Mouse (Mus musculus) Patski (cell line): ENCODE data around the gene Wbp2. TPM values are rescaled to one million over a fixed set of nuclear protein-coding genes. Genes with fewer than 3 reads are reported as not detected.
A peak's percentile ranks its signal among the peaks of the same experiment; 100 is the strongest.

Experiments used
- ATAC-seq: fragments of 100-300 bp; one replicate; pipeline ENCODE4 v1.8.0; 2021
- CTCF ChIA-PET: fragments of 350-600 bp; sonication (Branson Sonifier 250); formaldehyde crosslinking; loops from one replicate; lab custom pipeline; 2022; ENCODE audit warnings: inconsistent platforms; lab: Charles Lee
- POLR2A ChIA-PET: fragments of 350-600 bp; sonication (Branson Sonifier 250); formaldehyde crosslinking; loops from one replicate; lab custom pipeline; 2022; ENCODE audit warnings: antibody characterized with exemption, inconsistent platforms; lab: Charles Lee
- DNase-seq: peaks from one replicate; pipeline ENCODE4 v3.0.0-alpha.2; 2011; ENCODE audit warnings: low read depth, low spot score
- H3K27me3 ChIP-seq: fragments of 371-371 bp; one replicate; pipeline ENCODE4 v1.5.1; 2021
- CTCF ChIP-seq: fragments of 100-300 bp; IDR thresholded peaks from one replicate; pipeline ENCODE4 v1.5.1; 2021
- in situ Hi-C: fragments of 300-500 bp; cut with MboI; formaldehyde crosslinking; loops from 3 replicates; pipeline ENCODE4 v1.11.1; 2018; ENCODE audit warnings: low pct_unique_long_range_greater_than_20kb, mixed read lengths
- polyA plus RNA-seq: library from polyadenylated mRNA; unstranded; gene quantifications from one replicate; pipeline ENCODE4 v1.2.3, GENCODE M21; 2021

Wbp2 gene
- polyA plus RNA-seq, 1 experiment from 2014 or later: 255 TPM

DNA sequence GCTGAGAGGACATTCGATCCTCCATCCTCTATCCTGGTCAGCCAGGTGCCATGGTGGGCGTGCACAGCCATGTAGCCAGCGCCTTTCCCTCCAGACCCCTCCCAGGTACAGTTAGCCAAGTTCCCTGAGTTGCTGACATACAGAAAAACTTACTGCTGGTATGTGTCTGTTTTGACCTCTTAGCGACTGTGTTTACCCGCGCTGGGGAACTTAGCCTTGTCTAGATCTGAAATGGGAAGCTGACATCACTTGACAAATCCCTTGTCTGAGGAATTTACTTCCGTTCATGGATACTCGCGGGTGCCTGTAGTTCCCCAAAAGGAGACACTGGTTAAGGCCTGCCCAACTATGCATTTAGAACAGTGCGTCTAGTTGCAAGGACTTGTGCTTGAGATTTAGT lies 23.7 kb upstream of the Wbp2 start:
- no peaks in the 10 kb centered on the region for H3K27me3 ChIP-seq
- DNase-seq (no peak), ATAC-seq (peak; percentile 3)
- CTCF ChIA-PET: interaction anchor here (1.0 to 2.9 kb wide), 2 partner anchors 11 to 16 kb away, joined by 4 to 18 read pairs; partner anchors contain the start of gene Trim47
- POLR2A ChIA-PET: interaction anchor here (1.0 to 1.9 kb wide), 4 partner anchors 9 to 77 kb away, joined by 3 to 5 read pairs (median 4); no protein-coding TSS in a partner anchor
- in situ Hi-C loops: no loop called here
- TF ChIP-seq CTCF: no peak

- TF ChIP-seq CTCF: no peak
- DNase-seq: no peak
- CTCF ChIA-PET: interaction anchor here (1.0 to 2.9 kb wide), 3 partner anchors 11 to 19 kb away, joined by 4 to 18 read pairs (median 4); partner anchors contain the start of gene Trim47
- POLR2A ChIA-PET: interaction anchor here (1.0 to 2.3 kb wide), 5 partner anchors 10 to 88 kb away, joined by 3 to 12 read pairs (median 5); no protein-coding TSS in a partner anchor
- no peaks in the 10 kb centered on the region for H3K27me3 ChIP-seq
- in situ Hi-C loops: no loop called here
- peak; percentile 55 for ATAC-seq
These were observed 23.3 kb upstream of the Wbp2 start for GRCm38 (mm10) chr11:116110131-116110530.

GRCm38 (mm10) chr11:116109441-116110081 lies 22.8 kb upstream of the Wbp2 start:
- ATAC-seq: peak; percentile 24
- ChIA-PET CTCF (interaction anchor here (1.0 to 2.9 kb wide), 4 partner anchors 12 to 22 kb away, joined by 3 to 18 read pairs (median 4); partner anchors contain the start of gene Wbp2), POLR2A (interaction anchor here (0.6 to 2.3 kb wide), 6 partner anchors 10 to 87 kb away, joined by 3 to 12 read pairs (median 4); no protein-coding TSS in a partner anchor)
- H3K27me3 ChIP-seq: no peaks in the 10 kb centered on the region
- TF ChIP-seq CTCF: no peak
- in situ Hi-C loops: no loop called here
- no peak for DNase-seq

- ATAC-seq (no peak), DNase-seq (no peak)
- TF ChIP-seq CTCF: no peak
- in situ Hi-C loops: no loop called here
- H3K27me3 ChIP-seq: no peaks in the 10 kb centered on the region
- ChIA-PET CTCF (interaction anchor here (1.1 to 1.3 kb wide), 2 partner anchors 18 to 21 kb away, joined by 3 read pairs; partner anchors contain the start of gene Wbp2), POLR2A (interaction anchor here (0.6 to 2.4 kb wide), 7 partner anchors 9 to 86 kb away, joined by 3 to 13 read pairs (median 5); no protein-coding TSS in a partner anchor)
These were observed 21.8 kb upstream of the Wbp2 start for GRCm38 (mm10) chr11:116108464-116109137.

DNA sequence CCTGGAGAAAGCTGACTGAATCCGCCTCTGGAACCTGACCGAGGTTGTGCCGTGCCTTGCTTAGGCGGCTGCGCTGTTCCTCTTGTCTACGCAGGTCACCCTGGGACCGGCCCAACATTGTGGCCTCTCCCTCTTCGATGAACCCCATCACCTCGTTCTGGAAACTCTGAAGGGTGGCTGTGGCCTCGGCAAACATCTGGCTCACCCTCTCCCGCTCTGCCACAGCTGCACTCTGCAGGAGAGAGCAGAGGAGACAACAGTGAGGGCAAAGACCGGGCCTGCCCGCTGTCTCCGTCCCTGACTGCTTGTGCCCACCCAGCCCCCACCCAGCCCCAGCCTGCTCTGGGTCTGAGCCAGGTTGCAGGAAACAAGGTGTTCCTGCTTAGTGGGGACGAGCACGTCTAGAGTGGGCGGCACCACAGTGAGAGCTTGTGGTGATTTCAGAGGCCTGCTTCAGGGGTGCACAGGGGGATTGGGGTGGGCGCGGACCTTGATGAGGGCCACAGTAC lies 21.0 kb upstream of the Wbp2 start:
- ATAC-seq (no peak), DNase-seq (no peak)
- in situ Hi-C loops: no loop called here
- ChIA-PET POLR2A (interaction anchor here (1.0 to 2.4 kb wide), 4 partner anchors 8 to 21 kb away, joined by 3 to 13 read pairs (median 8); no protein-coding TSS in a partner anchor), CTCF (interaction anchor here (1.0 to 2.0 kb wide), 3 partner anchors 10 to 19 kb away, joined by 3 to 8 read pairs (median 4); no protein-coding TSS in a partner anchor)
- no peaks in the 10 kb centered on the region for H3K27me3 ChIP-seq
- no peak for TF ChIP-seq CTCF

DNA sequence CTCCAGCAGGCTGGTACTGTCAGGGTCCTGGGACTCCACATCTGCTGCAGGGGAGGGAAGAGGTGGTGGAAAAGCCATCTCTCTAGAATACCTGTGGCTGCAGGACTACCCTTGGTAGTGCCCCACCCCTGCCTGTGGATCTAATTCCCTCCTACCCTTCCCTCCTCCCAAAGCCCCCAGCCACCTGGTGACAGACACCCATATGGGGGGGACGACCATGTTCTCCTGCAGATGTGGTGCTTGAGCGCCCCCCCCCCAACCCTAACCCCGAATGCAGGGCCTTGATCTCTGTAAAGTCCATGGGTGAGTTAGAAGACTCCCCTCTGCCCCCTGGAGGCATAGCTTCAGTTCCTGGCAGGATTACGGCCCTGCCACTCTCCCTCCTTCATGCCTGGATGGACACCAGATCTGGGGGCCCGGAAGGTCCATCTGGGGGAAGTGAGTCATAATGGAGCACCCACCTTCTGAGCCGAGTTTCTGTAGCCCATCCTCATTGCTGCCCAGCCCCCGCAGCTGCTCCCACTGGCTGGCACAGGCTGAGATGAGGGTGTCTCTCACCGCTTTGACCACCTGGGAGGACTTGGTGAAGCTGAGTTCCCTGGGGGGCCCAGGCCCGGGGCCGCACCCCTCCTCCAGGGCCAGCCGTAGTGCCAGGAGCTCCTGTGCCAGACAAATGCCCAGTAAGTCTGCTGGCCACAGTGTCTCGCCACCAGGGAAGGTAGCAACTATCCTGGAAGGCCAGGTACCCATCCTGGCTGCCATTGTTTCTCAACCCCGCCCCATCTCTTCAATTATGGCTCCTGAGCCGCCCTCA lies 20.4 kb upstream of the Wbp2 start:
- ChIA-PET POLR2A (interaction anchor here (0.6 to 2.4 kb wide), 3 partner anchors 9 to 145 kb away, joined by 3 to 13 read pairs (median 4); no protein-coding TSS in a partner anchor), CTCF (interaction anchor here (1.0 to 2.0 kb wide), 3 partner anchors 9 to 18 kb away, joined by 3 to 8 read pairs (median 4); no protein-coding TSS in a partner anchor)
- H3K27me3 ChIP-seq: no peaks in the 10 kb centered on the region
- ATAC-seq (no peak), DNase-seq (no peak)
- in situ Hi-C loops: no loop called here
- no peak for TF ChIP-seq CTCF

- POLR2A ChIA-PET: interaction anchor here (2.4 kb wide), 1 partner anchor 8 kb away, joined by 13 read pairs; no protein-coding TSS in a partner anchor
- no peak for DNase-seq
- no peak for ATAC-seq
- H3K27me3 ChIP-seq: no peaks in the 10 kb centered on the region
- in situ Hi-C loops: no loop called here
- CTCF ChIA-PET: interaction anchor here (1.5 to 2.0 kb wide), 2 partner anchors 8 to 15 kb away, joined by 4 to 8 read pairs; no protein-coding TSS in a partner anchor
- TF ChIP-seq CTCF: no peak
These were observed 19.6 kb upstream of the Wbp2 start for GRCm38 (mm10) chr11:116106154-116106962.

DNA sequence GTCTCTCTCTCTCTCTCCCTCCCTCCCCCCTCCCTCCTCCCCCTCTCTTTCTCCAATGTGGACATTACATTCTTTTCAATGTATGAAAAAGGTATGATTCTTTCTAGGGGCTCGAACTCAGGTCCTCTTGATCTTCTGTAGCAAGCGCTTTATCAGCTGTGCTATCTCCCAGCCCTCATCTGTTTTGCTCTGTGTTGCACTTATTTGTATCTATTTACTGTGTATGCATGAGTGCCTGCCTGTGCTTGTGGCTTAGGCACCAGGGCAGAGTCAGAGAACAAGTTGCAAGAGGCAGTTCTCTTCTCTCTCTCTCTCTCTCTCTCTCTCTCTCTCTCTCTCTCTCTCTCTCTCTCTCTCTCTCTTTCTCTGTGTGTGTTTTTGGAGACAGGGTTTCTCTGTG lies 18.3 kb upstream of the Wbp2 start:
- H3K27me3 ChIP-seq: no peaks in the 10 kb centered on the region
- in situ Hi-C loops: no loop called here
- ATAC-seq: no peak
- ChIA-PET POLR2A (interaction anchor here (0.5 to 1.4 kb wide), 4 partner anchors 17 to 120 kb away, joined by 3 to 6 read pairs (median 4); no protein-coding TSS in a partner anchor), CTCF (interaction anchor here (1.0 to 1.5 kb wide), 2 partner anchors 13 to 14 kb away, joined by 3 to 4 read pairs; no protein-coding TSS in a partner anchor)
- no peak for DNase-seq
- TF ChIP-seq CTCF: no peak
